Mouse (Mus musculus) cerebellum, adult 2 months (tissue): Measurements from ENCODE around the gene Ptp4a2. TPM values are rescaled to one million over a fixed set of nuclear protein-coding genes. Genes with fewer than 3 reads are reported as not detected.
A peak's percentile ranks its signal among the peaks of the same experiment; 100 is the strongest.
"Not testable (repeated sequence)": the region's sequence is repeated elsewhere in the genome, so short reads cannot be mapped to it uniquely, and the experiment has no call there.

Experiments
- DNase-seq, 2 experiments: peaks; one replicate each; pipeline ENCODE4 v3.0.0; 2021
- H3K27ac ChIP-seq: fragments of 200-500 bp; 2 replicates; pipeline ENCODE4 v1.5.1; 2012; ENCODE audit warnings: low read length, control low read depth, inconsistent platforms; ENCODE audit not compliant: insufficient read depth
- H3K27me3 ChIP-seq: fragments of 200-500 bp; 2 replicates; pipeline ENCODE4 v1.6.1; 2012; ENCODE audit warnings: inconsistent platforms, mild to moderate bottlenecking, low read length, moderate library complexity; ENCODE audit not compliant: control insufficient read depth, insufficient read depth
- H3K4me1 ChIP-seq: fragments of 200-500 bp; 2 replicates; pipeline ENCODE4 v1.6.1; 2011; ENCODE audit warnings: low read length; ENCODE audit not compliant: control insufficient read depth, insufficient read depth
- H3K4me3 ChIP-seq: fragments of 200-500 bp; replicated peaks from 2 replicates; pipeline ENCODE3; 2011; ENCODE audit warnings: mild to moderate bottlenecking, low read depth, low read length, control low read depth; ENCODE audit not compliant: insufficient read depth
- CTCF ChIP-seq: fragments of 200-500 bp; IDR thresholded peaks from 2 replicates; pipeline ENCODE4 v1.5.1; 2011; ENCODE audit warnings: low read depth, mild to moderate bottlenecking, control low read depth, low read length, moderate library complexity, borderline replicate concordance; ENCODE audit not compliant: insufficient read depth
- POLR2A ChIP-seq: fragments of 200-500 bp; IDR thresholded peaks from 2 replicates; pipeline ENCODE4 v1.6.1; 2011; ENCODE audit warnings: low read length, control low read depth, borderline replicate concordance; ENCODE audit not compliant: insufficient read depth
- WGBS: fragments of 180-500 bp; shearing (Covaris S2); methylation state at CpG from one replicate; pipeline ENCODE4 v1.1.7; 2018; 5-methylcytosine and 5-hydroxymethylcytosine counted together
- polyA plus RNA-seq: library from polyadenylated mRNA; depleted of rRNA; stranded (reverse); fragments of >200 nt; gene quantifications from 2 replicates; pipeline ENCODE4 v1.2.3, GENCODE M21; 2012; rRNA removed

Ptp4a2 gene
- polyA plus RNA-seq: 62.8 and 66.3 TPM in 2 replicates

GRCm38 (mm10) chr4:129810798-129811604 is at the start of gene Ptp4a2:
Gene Ptp4a2, plus strand, starts transcription at chr4:129811219.
- no peak for DNase-seq
- H3K27me3 ChIP-seq: no peaks in the 10 kb centered on the region
- no peaks in the 10 kb centered on the region for H3K4me1 ChIP-seq
- TF ChIP-seq POLR2A (no peak), CTCF (no peak)
- no peak within 1 kb of the TSS for H3K27ac ChIP-seq
- H3K4me3 ChIP-seq: no peak within 1 kb of the TSS
- whole genome bisulfite sequencing: 28% methylated on average over 35 of the region's 35 CpGs

- no peaks in the 10 kb centered on the region for H3K27me3 ChIP-seq
- H3K4me3 ChIP-seq: no peak overlapping the region
- H3K27ac ChIP-seq: no peak overlapping the region
- no peak for DNase-seq
- TF ChIP-seq POLR2A (no peak), CTCF (no peak)
- 93% methylated on average over 12 of the region's 12 CpGs for WGBS
- no peaks in the 10 kb centered on the region for H3K4me1 ChIP-seq
Measured at GRCm38 (mm10) chr4:129761606-129762005, 49.4 kb upstream of the Ptp4a2 start.

GRCm38 (mm10) chr4:129762496-129762895 is 48.5 kb upstream of the Ptp4a2 start:
- not testable (repeated sequence) for H3K27ac ChIP-seq, H3K27me3 ChIP-seq, H3K4me3 ChIP-seq, H3K4me1 ChIP-seq, DNase-seq
- 88% methylated on average over 1 of the region's 1 CpGs for WGBS

GRCm38 (mm10) chr4:129765351-129765750 is 45.7 kb upstream of the Ptp4a2 start:
- H3K4me3 ChIP-seq: no peak overlapping the region
- H3K27me3 ChIP-seq: no peaks in the 10 kb centered on the region
- H3K27ac ChIP-seq: no peak overlapping the region
- TF ChIP-seq CTCF: no peak
- TF ChIP-seq POLR2A: no peak
- DNase-seq: no peak
- 93% methylated on average over 3 of the region's 3 CpGs for WGBS
- no peaks in the 10 kb centered on the region for H3K4me1 ChIP-seq

GRCm38 (mm10) chr4:129767782-129768181 is 43.2 kb upstream of the Ptp4a2 start:
- H3K27ac ChIP-seq: no peak overlapping the region
- TF ChIP-seq CTCF (no peak), POLR2A (no peak)
- H3K27me3 ChIP-seq: no peaks in the 10 kb centered on the region
- no peak overlapping the region for H3K4me3 ChIP-seq
- DNase-seq: peak; percentile 55 to 65
- H3K4me1 ChIP-seq: peaks cover 4% of the 10 kb centered on the region; the same call in 1 of the 2 replicates
- 19% methylated on average over 8 of the region's 8 CpGs for WGBS

GRCm38 (mm10) chr4:129768742-129769141 is 42.3 kb upstream of the Ptp4a2 start:
- not testable (repeated sequence) for H3K27me3 ChIP-seq, H3K4me3 ChIP-seq, H3K27ac ChIP-seq, DNase-seq, H3K4me1 ChIP-seq
- 88% methylated on average over 3 of the region's 3 CpGs for WGBS

- H3K4me3 ChIP-seq: no peak overlapping the region
- DNase-seq: no peak
- WGBS: 80% methylated on average over 6 of the region's 6 CpGs
- H3K27me3 ChIP-seq: no peaks in the 10 kb centered on the region
- no peak overlapping the region for H3K27ac ChIP-seq
- TF ChIP-seq CTCF: no peak
- no peak for TF ChIP-seq POLR2A
- H3K4me1 ChIP-seq: peaks cover 4% of the 10 kb centered on the region; the same call in 1 of the 2 replicates
Measured at GRCm38 (mm10) chr4:129770600-129770999, 40.4 kb upstream of the Ptp4a2 start.

GRCm38 (mm10) chr4:129771314-129771671 is 39.7 kb upstream of the Ptp4a2 start:
- H3K27ac ChIP-seq: no peak overlapping the region
- WGBS: 16% methylated on average over 7 of the region's 7 CpGs
- TF ChIP-seq CTCF (no peak), POLR2A (no peak)
- DNase-seq: no peak
- peak overlapping the region; percentile 41 for H3K4me3 ChIP-seq
- peaks cover 4% of the 10 kb centered on the region; the same call in 1 of the 2 replicates for H3K4me1 ChIP-seq
- H3K27me3 ChIP-seq: no peaks in the 10 kb centered on the region
